Mouse (Mus musculus): Measurements from ENCODE around the gene Xaf1. TPM values are rescaled to one million over a fixed set of nuclear protein-coding genes. Genes with fewer than 3 reads are reported as not detected.

The Xaf1 gene
- polyA plus RNA-seq (2017; shearing (Covaris generic)) = 109 TPM

DNA sequence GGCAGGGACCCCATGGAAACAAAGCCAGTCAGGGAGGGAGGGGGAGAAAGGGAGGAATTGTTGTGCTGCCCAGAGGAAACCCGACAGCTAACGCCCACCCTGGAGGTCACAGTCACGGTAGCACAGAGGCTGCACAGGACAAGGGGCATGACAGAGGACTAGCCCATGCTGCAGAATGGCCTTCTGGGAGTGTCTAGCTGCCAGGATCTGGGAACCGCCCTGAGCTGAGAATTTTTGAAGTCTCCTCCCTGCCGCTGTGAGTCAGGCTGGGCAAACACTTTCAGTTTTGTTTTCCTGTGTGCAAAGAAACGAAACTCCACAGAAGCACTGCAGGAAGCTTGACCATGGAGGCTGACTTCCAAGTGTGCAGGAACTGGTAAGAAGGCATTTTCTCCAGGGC is at the start of gene Xaf1:
Gene Xaf1, plus strand, starts transcription at position 296 of the 400 bp plus-strand sequence.

DNA sequence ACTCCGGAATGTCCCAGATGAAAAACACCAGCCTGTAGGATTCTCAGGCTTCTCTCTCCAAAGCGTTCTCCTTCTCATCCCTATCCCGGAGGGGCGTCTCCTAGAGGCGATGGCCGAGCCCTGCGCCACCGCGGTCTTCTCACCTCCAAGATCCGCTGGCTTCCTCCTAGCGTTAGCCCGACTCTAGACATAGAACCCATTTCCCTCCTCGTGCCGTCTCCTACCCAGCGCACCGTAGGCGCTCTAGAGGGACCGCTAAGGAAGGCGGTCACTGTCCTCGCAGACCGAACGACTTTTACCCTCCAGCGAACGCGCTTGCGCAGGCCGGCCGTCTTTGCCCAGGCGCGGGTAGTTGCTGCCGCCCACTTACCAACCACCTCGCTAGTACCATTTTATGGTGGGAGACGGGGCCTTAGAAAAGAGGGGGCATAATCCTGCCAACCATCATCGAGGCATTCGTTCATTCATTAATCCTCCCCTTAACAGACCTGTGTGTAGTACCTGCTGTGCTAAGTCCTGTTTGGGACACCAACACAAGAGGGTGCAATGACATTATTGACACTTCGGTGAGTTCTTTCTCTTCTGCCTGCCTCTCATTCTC is 34.4 kb upstream of the Xaf1 start, which contains the start of gene Slc13a5:
Gene Slc13a5, minus strand, starts transcription at position 263 of the 601 bp plus-strand sequence.

DNA sequence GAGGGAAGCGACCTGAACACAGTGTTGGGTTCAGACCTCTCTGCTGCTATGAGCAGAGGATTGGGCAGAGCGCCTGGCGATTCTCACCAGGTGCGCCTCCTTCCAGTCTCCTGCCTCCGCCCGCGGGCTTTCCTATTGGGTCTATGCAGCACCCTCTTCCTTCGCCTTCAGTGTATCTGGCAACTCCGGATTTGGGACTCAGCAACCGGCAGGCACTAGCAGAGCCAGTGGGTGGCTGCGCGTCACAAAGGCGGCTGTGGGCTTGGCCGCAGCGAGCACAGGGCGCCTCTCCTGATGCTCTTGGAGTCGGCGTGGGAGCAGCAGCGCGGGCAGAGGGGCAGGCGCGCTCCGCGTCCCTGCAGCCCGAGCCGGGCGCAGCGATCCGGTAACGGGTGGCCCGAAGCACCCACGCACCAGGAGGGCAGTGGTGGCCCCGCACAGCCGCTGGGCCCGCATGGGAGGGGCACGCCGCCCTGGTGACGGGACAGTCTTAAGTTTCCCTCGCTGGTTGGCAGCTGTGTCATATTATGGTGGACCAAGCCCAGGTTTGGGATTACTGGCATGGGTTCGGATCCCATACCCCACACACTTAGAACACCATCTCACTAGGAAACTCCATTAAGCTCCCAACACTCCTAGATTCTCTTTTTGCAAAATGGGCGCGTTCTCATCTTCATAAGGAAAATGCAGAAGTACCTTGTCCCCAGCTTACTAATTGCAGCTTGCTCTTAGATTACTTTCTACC is 12.9 kb downstream of the Xaf1 start, which contains the start of gene Fbxo39:
Gene Fbxo39, plus strand, starts transcription at position 294 of the 745 bp plus-strand sequence.

DNA sequence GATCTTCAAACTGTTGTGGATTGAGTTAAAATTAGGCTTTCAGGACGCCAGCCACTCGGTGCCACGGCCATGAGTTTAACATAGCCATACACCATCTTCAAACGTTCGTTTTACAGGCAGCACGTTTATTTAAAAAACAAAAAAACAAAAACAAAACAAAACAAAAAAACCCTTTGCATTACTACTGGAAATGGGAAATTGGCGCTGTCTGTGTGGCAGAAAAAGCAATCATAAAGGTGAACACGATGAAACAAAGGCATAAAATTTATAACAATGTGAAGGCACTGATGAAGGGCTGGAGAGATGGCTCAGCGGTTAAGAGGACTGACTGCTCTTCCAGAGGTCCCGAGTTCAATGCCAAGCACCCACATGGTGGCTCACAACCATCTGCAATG is 60.9 kb downstream of the Xaf1 start, which contains the start of gene Tekt1:
Gene Tekt1, minus strand, starts transcription at position 96 of the 395 bp plus-strand sequence.

Other genes starting within 250 kb of the Xaf1 start
- not detected for gene Pitpnm3, start 165.9 kb upstream of the Xaf1 start, polyA plus RNA-seq (2017; shearing (Covaris generic))
- gene Gm43951, start 94.8 kb upstream of the Xaf1 start, polyA plus RNA-seq (2017; shearing (Covaris generic)) = 0.22 TPM
- 30.7 TPM for gene 4933427D14Rik, start 94.2 kb upstream of the Xaf1 start, polyA plus RNA-seq (2017; shearing (Covaris generic))
- 118 TPM for gene Txndc17, start 94.1 kb upstream of the Xaf1 start, polyA plus RNA-seq (2017; shearing (Covaris generic))
- gene Med31, start 86.0 kb upstream of the Xaf1 start, polyA plus RNA-seq (2017; shearing (Covaris generic)) = 23.5 TPM
- gene Slc13a5, start 34.4 kb upstream of the Xaf1 start, polyA plus RNA-seq (2017; shearing (Covaris generic)) = not detected
- 0.43 TPM for gene Fbxo39, start 12.8 kb downstream of the Xaf1 start, polyA plus RNA-seq (2017; shearing (Covaris generic))
- gene Tekt1, start 60.8 kb downstream of the Xaf1 start, polyA plus RNA-seq (2017; shearing (Covaris generic)) = not detected
- 0.10 TPM for gene Smtnl2, start 110.1 kb downstream of the Xaf1 start, polyA plus RNA-seq (2017; shearing (Covaris generic))
- not detected for gene Ggt6, start 133.9 kb downstream of the Xaf1 start, polyA plus RNA-seq (2017; shearing (Covaris generic))
- gene Mybbp1a, start 139.7 kb downstream of the Xaf1 start, polyA plus RNA-seq (2017; shearing (Covaris generic)) = 119 TPM
- not detected for gene Spns2, start 188.3 kb downstream of the Xaf1 start, polyA plus RNA-seq (2017; shearing (Covaris generic))
- gene Spns3, start 248.9 kb downstream of the Xaf1 start, polyA plus RNA-seq (2017; shearing (Covaris generic)) = 1.1 TPM